Mouse (Mus musculus) hindbrain, embryonic 15.5 days (tissue): ENCODE results near the gene Kcnj14. TPM values are rescaled to one million over a fixed set of nuclear protein-coding genes. Genes with fewer than 3 reads are reported as not detected.

Source experiments
- ATAC-seq: fragments of 200-750 bp; cut with Nextera tagmentation; 2 replicates; pipeline ENCODE4 v1.8.0; 2017; ENCODE audit warnings: low read depth, moderate number of reproducible peaks, moderate TSS enrichment; ENCODE audit not compliant: low FRiP score
- H3K27ac ChIP-seq: fragments of 300-500 bp; sonication (generic); replicated peaks from 2 replicates; pipeline ENCODE4 v1.5.1; 2015; ENCODE audit warnings: mild to moderate bottlenecking, inconsistent platforms
- H3K27me3 ChIP-seq: fragments of 300-500 bp; sonication (generic); 2 replicates; pipeline ENCODE4 v1.6.1; 2015; ENCODE audit warnings: control low read depth, inconsistent platforms
- H3K36me3 ChIP-seq: fragments of 300-500 bp; sonication (generic); 2 replicates; pipeline ENCODE4 v1.6.1; 2015; ENCODE audit warnings: control low read depth, inconsistent platforms
- H3K4me1 ChIP-seq: fragments of 300-500 bp; sonication (generic); replicated peaks from 2 replicates; pipeline ENCODE4 v1.6.1; 2015; ENCODE audit warnings: control low read depth, inconsistent platforms
- H3K4me2 ChIP-seq: fragments of 300-500 bp; sonication (generic); 2 replicates; pipeline ENCODE4 v1.6.1; 2015; ENCODE audit warnings: moderate library complexity, mild to moderate bottlenecking, inconsistent platforms
- H3K4me3 ChIP-seq: fragments of 300-500 bp; sonication (generic); 2 replicates; pipeline ENCODE4 v1.5.1; 2015; ENCODE audit warnings: mild to moderate bottlenecking, inconsistent platforms
- H3K9ac ChIP-seq: fragments of 300-500 bp; sonication (generic); 2 replicates; pipeline ENCODE4 v1.6.1; 2015; ENCODE audit warnings: inconsistent platforms
- H3K9me3 ChIP-seq: fragments of 300-500 bp; sonication (generic); 2 replicates; pipeline ENCODE4 v1.6.1; 2016; ENCODE audit warnings: control low read depth, inconsistent platforms
- WGBS: fragments of 180-500 bp; shearing (Covaris S2); methylation state at CpG from one replicate; pipeline ENCODE4 v1.1.7; 2015; 5-methylcytosine and 5-hydroxymethylcytosine counted together
- polyA plus RNA-seq: library from polyadenylated mRNA; unstranded; fragments of >200 nt; fragmentation: Nextera tagmentation; extraction: Ambion mirVana; gene quantifications from 2 replicates; pipeline ENCODE4 v1.2.1, GENCODE M21; 2015

Kcnj14 gene
- polyA plus RNA-seq, 1 experiment from 2014 or later = 1.6 TPM

DNA sequence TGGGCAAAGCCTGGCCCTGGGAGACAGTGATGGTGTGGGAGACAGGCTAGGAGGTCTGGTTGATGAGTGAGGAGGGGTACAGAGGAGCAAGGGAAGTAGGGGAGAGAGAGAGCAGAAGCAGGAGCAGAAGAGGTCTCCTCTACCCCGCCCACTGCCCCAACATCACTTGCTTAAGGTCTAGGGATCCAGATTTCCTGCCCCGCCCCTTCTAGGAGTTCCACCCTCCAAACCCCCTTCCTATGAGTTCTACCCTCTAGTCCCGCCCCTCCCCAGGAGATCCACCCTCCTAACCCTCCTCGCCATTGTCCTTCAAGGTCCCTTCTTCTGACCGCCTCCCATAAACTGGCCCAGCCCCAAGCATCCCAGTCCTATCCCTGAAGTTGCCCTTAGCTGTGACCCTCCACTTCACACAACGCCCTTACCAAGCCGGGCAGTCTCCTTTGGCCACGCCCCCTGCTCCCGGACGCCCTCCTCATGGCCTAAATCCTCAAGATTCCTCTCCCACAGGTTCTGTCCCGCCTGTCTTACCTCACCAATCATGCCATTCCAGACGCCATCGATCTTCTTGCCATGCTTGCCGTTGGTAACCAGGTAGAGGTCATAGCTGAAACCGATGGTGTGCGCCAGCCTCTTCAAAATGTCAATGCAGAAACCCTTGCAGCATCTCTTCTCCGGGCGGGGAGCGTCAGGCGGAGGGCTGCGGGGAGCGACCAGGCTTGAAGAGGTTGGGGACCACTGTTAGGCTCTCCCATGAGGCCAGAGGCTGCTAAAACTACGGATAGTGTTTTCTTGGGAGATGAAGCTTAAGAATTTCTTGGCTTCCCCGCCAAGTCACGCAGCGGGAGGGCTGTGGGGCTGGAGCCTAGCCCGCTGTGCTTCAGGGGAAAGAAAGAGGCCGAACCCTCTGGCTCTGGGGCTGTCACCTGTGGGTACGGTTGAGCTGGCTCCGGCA, 32.6 kb upstream of the Kcnj14 start:
- H3K4me1 ChIP-seq = 0 out of 2 replicates have a peak, but pooled peaks cover 15% of the 10 kb centered on the region
- H3K4me2 ChIP-seq = peak overlapping the region; percentile 48
- 0 out of 2 replicates have a peak overlapping the region, but pooled peaks have one; percentile 20 for H3K9ac ChIP-seq
- H3K27ac ChIP-seq = no peak overlapping the region
- peaks cover 2% of the 10 kb centered on the region; the same call in 1 of the 2 replicates for H3K27me3 ChIP-seq
- peak; percentile 32; the same call in 1 of the 2 replicates for ATAC-seq
- H3K9me3 ChIP-seq = no peaks in the 10 kb centered on the region
- H3K4me3 ChIP-seq = peak overlapping the region; percentile 22
- no peaks in the 10 kb centered on the region for H3K36me3 ChIP-seq
- WGBS = 6% methylated on average over 28 of the region's 30 CpGs

GRCm38 (mm10) chr7:45853089-45853488, 28.5 kb upstream of the Kcnj14 start:
- Histone ChIP-seq H3K4me2 (no peak overlapping the region), H3K9ac (no peak overlapping the region), H3K9me3 (no peaks in the 10 kb centered on the region), H3K4me3 (no peak overlapping the region), H3K36me3 (no peaks in the 10 kb centered on the region), H3K4me1 (0 out of 2 replicates have a peak, but pooled peaks cover 10% of the 10 kb centered on the region), H3K27me3 (0 out of 2 replicates have a peak, but pooled peaks cover 9% of the 10 kb centered on the region), H3K27ac (no peak overlapping the region)
- 83% methylated on average over 12 of the region's 12 CpGs for WGBS
- ATAC-seq = no peak

- no peak overlapping the region for H3K27ac ChIP-seq
Observed at GRCm38 (mm10) chr7:45850661-45851060, 26.1 kb upstream of the Kcnj14 start.

DNA sequence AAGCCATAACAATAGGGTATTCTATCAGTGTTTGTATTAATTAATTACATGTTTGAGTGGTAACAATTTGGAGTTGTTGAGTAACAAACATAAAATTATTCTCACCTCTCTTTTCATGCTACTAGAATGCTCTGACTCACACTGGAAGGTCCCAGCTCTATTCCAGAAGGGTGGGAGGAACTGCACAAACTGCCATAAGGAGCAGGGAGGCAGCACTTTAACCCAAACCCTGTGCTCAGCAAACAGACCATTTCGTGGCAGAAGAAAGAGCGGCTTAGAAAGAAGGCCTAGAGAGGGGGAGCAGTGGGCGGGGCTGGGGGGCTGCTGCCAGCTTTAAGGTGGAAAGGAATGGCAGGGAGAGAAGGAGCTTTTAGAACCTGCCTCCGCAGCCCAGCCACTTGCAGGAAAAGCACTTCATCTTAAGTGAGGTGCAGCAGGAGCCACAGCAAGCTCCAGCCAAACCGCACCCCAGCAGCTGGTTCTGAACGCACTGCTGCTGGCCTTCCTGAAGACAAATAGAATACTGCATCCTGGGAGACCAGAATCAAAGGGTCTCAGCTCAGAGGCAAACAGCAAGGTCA, 24.0 kb upstream of the Kcnj14 start:
- H3K4me3 ChIP-seq = no peak overlapping the region
- H3K27me3 ChIP-seq = peaks cover 9% of the 10 kb centered on the region; the same call in 1 of the 2 replicates
- WGBS = 14% methylated on average over 6 of the region's 6 CpGs
- ATAC-seq = peak; percentile 34; the same call in 1 of the 2 replicates
- no peaks in the 10 kb centered on the region for H3K4me1 ChIP-seq
- H3K9ac ChIP-seq = no peak overlapping the region
- H3K4me2 ChIP-seq = no peak overlapping the region
- no peak overlapping the region for H3K27ac ChIP-seq
- H3K9me3 ChIP-seq = no peaks in the 10 kb centered on the region
- H3K36me3 ChIP-seq = no peaks in the 10 kb centered on the region

More at GRCm38 (mm10) chr7:45850661-45851060, 26.1 kb upstream of the Kcnj14 start:
- ATAC-seq = no peak
- Histone ChIP-seq H3K27me3 (0 out of 2 replicates have a peak, but pooled peaks cover 7% of the 10 kb centered on the region), H3K9ac (no peak overlapping the region), H3K4me2 (no peak overlapping the region), H3K36me3 (no peaks in the 10 kb centered on the region), H3K4me3 (no peak overlapping the region), H3K4me1 (no peaks in the 10 kb centered on the region), H3K9me3 (no peaks in the 10 kb centered on the region)
- WGBS = 75% methylated on average over 3 of the region's 3 CpGs

DNA sequence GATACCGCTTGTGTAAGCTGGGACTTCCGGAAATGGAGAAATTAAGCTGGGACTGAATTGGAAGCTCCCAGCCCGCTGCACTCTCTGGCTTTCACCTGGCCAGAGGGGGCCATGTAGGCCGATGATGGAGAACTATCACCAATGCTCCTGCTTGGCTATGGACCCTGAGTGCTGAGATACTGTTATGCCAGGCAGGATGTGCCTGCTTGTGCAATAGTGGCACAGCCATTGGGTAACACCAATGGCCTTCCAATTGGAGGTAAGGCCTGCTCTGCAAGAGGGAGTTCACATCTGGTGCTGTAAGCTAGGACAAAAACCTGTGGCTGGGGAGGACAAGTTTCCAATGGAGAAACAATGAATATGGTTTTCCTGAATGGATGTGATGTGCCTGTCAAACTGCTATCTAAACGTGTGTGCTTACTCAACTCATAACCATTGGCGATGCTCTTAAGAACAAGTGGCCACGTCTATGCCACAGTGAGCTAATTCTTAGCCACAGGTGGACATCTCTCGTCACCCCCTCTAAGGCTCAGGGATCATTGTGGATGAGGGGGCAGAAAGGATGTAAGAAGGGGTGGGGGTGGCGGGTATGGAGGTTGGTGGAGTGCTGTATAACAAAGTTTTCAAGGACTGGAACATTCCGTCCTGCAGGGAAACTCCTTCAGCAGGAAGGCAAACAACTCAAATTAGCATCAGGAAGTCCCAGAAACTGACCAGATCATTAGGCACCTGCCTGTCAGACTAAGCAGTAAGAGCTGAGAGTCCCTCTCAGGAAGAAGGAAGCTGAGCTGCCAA, 18.6 kb upstream of the Kcnj14 start:
- ATAC-seq = no peak
- Histone ChIP-seq H3K36me3 (0 out of 2 replicates have a peak, but pooled peaks cover 3% of the 10 kb centered on the region), H3K4me2 (no peak overlapping the region), H3K4me1 (no peaks in the 10 kb centered on the region), H3K9me3 (no peaks in the 10 kb centered on the region), H3K27ac (no peak overlapping the region), H3K9ac (no peak overlapping the region), H3K4me3 (no peak overlapping the region), H3K27me3 (peaks cover 22% of the 10 kb centered on the region)
- WGBS = 89% methylated on average over 10 of the region's 10 CpGs

DNA sequence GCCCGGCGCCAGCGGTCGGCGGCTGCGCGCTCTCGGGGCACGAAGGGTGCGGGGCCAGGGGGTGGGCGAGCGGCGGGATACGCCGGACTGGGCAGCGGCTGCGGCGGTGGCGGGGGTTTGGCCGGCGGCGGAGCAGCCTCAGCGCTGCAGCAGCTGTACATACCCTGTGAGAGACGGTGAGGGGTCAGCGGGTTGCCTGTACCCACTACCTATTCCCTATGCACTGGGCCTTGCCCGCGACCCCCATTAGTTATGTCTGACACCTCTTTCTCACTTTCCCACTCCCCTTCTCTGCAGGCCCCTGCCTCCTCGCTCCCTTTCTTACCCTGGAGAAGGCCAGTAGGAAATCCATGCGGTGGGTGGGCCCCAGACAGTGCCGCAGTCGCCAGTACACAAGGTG, 9.3 kb upstream of the Kcnj14 start:
- Histone ChIP-seq H3K4me3 (peak overlapping the region; percentile 28), H3K9ac (no peak overlapping the region), H3K27me3 (peaks cover 64% of the 10 kb centered on the region), H3K36me3 (no peaks in the 10 kb centered on the region), H3K4me2 (peak overlapping the region; percentile 47), H3K9me3 (no peaks in the 10 kb centered on the region), H3K4me1 (peaks cover 37% of the 10 kb centered on the region), H3K27ac (no peak overlapping the region)
- 5% methylated on average over 9 of the region's 31 CpGs for WGBS
- ATAC-seq = no peak

DNA sequence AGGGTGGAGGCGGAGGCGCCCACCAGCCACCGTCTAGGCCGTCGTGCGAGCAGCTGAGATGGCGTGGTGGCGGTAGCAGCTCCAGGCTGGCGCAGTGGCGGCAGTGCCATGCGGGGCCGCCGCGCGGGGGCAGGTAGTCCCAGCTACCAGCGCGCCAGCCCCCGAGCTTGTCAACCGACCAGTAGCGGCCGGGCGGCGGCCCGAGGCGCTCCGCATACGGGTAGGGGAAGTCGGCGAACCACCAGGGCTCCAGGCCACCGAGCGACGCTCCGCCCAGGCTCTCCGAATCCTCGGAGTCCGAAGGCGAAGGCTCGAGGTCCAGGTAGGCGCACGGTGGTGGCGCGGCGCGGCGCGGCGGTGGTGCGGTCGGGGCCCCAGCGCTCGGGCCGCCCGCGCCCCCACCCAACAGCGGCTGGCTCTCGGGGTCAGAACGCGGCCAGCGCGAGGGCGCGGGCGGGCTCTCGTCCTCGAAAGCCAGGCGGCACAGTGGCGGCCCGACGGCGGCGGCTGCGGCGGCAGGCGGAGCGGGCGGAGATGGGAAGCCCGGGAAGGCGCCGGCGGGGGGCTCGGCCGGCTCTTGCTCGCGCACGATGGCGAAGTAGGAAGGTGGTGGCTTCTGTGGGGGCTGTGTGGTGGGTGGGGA, 8.7 kb upstream of the Kcnj14 start:
- peaks cover 63% of the 10 kb centered on the region for H3K27me3 ChIP-seq
- H3K4me2 ChIP-seq = peak overlapping the region; percentile 47
- H3K9me3 ChIP-seq = no peaks in the 10 kb centered on the region
- H3K27ac ChIP-seq = no peak overlapping the region
- no peak for ATAC-seq
- no peak overlapping the region for H3K9ac ChIP-seq
- peaks cover 3% of the 10 kb centered on the region; the same call in 1 of the 2 replicates for H3K36me3 ChIP-seq
- peaks cover 37% of the 10 kb centered on the region for H3K4me1 ChIP-seq
- WGBS = under 1% methylated on average over 65 of the region's 86 CpGs
- peak overlapping the region; percentile 28 for H3K4me3 ChIP-seq

GRCm38 (mm10) chr7:45832428-45832827, 7.8 kb upstream of the Kcnj14 start:
- no peak overlapping the region for H3K27ac ChIP-seq
- peak overlapping the region; percentile 47 for H3K4me2 ChIP-seq
- 11% methylated on average over 30 of the region's 30 CpGs for WGBS
- H3K4me3 ChIP-seq = peak overlapping the region; percentile 28
- H3K9me3 ChIP-seq = no peaks in the 10 kb centered on the region
- peaks cover 37% of the 10 kb centered on the region for H3K4me1 ChIP-seq
- no peak for ATAC-seq
- H3K36me3 ChIP-seq = peaks cover 10% of the 10 kb centered on the region; the same call in 1 of the 2 replicates
- peaks cover 59% of the 10 kb centered on the region for H3K27me3 ChIP-seq
- H3K9ac ChIP-seq = no peak overlapping the region

DNA sequence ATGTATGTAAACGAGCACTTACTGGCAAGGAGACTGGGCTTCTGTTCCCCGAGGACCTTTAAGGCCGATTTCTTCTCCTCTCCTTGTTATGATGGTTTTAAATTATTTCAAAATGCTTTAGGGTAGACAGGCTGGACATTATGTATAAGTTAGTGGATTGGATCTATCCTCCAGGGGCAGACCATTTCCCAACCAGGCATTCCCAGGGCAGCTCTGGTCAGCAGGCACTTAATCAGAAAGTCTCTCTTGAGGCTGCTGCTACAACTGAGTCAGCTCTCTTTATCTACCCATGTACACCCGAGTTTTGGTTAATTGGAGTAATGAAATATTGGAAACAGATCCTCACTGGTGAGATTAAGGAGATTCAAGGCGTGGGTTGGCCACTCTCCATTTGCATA, 6.5 kb upstream of the Kcnj14 start:
- peaks cover 37% of the 10 kb centered on the region for H3K4me1 ChIP-seq
- peak overlapping the region; percentile 90 for H3K27ac ChIP-seq
- 14% methylated on average over 5 of the region's 5 CpGs for WGBS
- H3K9ac ChIP-seq = peak overlapping the region; percentile 60
- H3K36me3 ChIP-seq = peaks cover 23% of the 10 kb centered on the region
- H3K9me3 ChIP-seq = no peaks in the 10 kb centered on the region
- peaks cover 46% of the 10 kb centered on the region for H3K27me3 ChIP-seq
- H3K4me3 ChIP-seq = peak overlapping the region; percentile 75
- peak; percentile 17 for ATAC-seq
- H3K4me2 ChIP-seq = peak overlapping the region; percentile 89

- peak within 1 kb of the TSS; percentile 75 for H3K4me3 ChIP-seq
- peaks cover 29% of the 10 kb centered on the region for H3K36me3 ChIP-seq
- H3K27me3 ChIP-seq = peaks cover 41% of the 10 kb centered on the region
- H3K9ac ChIP-seq = peak within 1 kb of the TSS; percentile 60
- H3K27ac ChIP-seq = peak within 1 kb of the TSS; percentile 90
- WGBS = under 1% methylated on average over 35 of the region's 35 CpGs
- H3K4me2 ChIP-seq = peak within 1 kb of the TSS; percentile 89
- H3K9me3 ChIP-seq = no peaks in the 10 kb centered on the region
- peak; percentile 93 for ATAC-seq
- peaks cover 37% of the 10 kb centered on the region for H3K4me1 ChIP-seq
Observed at GRCm38 (mm10) chr7:45830427-45831127, 6.0 kb upstream of the Kcnj14 start, which contains the start of gene Grwd1. Grwd1 (minus strand) TSS chr7:45830944.
